Mouse (Mus musculus) small intestine, adult 2 months (tissue): ENCODE measurements around the gene Rfc5.

ENCODE experiments used
- CTCF ChIP-seq: fragments of 200-500 bp; IDR thresholded peaks from 2 replicates; pipeline ENCODE4 v1.5.1; 2012; ENCODE audit warnings: low read depth, mild to moderate bottlenecking, control low read depth, inconsistent platforms, low read length, moderate library complexity, mixed read lengths; ENCODE audit not compliant: insufficient replicate concordance, insufficient read length; ENCODE audit errors: extremely low read depth
- POLR2A ChIP-seq: fragments of 200-500 bp; IDR thresholded peaks from 2 replicates; pipeline ENCODE4 v1.6.1; 2012; ENCODE audit warnings: low read depth, mild to moderate bottlenecking, control low read depth, inconsistent platforms, low read length, moderate library complexity

DNA sequence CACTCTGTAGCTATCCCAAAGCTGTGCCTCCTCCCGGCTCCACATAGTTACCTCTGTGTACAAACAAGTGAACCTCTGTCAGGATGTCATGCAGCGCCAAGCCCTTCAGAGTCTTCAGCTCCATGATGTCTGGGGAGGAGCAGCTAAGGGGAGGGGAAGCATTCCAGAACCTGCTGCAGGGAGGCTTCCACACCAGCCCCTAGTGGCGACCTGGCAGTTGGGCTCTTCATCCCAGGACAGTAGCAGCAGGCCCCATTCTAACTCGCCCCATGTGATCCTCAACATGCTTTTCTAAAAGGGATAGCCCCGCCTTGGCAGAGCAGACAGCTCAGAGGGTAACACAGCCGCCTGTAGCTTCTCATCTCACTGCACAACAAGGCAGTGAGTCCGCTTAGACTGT is 7.1 kb downstream of the Rfc5 start:
- no peak for TF ChIP-seq CTCF
- TF ChIP-seq POLR2A, result no peak
